Mouse (Mus musculus) embryonic facial prominence, embryonic 12.5 days (tissue): ENCODE measurements around the gene Abca2. TPM values are rescaled to one million over a fixed set of nuclear protein-coding genes. Genes with fewer than 3 reads are reported as not detected.
A peak's percentile ranks its signal among the peaks of the same experiment; 100 is the strongest.
"Not testable (repeated sequence)": the region's sequence is repeated elsewhere in the genome, so short reads cannot be mapped to it uniquely, and the experiment has no call there.

Experiments used
- ATAC-seq: fragments of 200-750 bp; cut with Nextera tagmentation; 2 replicates; pipeline ENCODE4 v1.8.0; 2017; ENCODE audit not compliant: insufficient number of reproducible peaks, insufficient read depth, low FRiP score, low TSS enrichment
- H3K27ac ChIP-seq: fragments of 300-500 bp; sonication (generic); 2 replicates; pipeline ENCODE4 v1.5.1; 2016; ENCODE audit warnings: mild to moderate bottlenecking
- H3K27me3 ChIP-seq: fragments of 300-500 bp; sonication (generic); 2 replicates; pipeline ENCODE4 v1.6.1; 2016; ENCODE audit warnings: mild to moderate bottlenecking, moderate library complexity
- H3K36me3 ChIP-seq: fragments of 300-500 bp; sonication (generic); 2 replicates; pipeline ENCODE4 v1.6.1; 2016; ENCODE audit warnings: mild to moderate bottlenecking
- H3K4me1 ChIP-seq: fragments of 300-500 bp; sonication (generic); 2 replicates; pipeline ENCODE4 v1.6.1; 2016
- H3K4me2 ChIP-seq: fragments of 300-500 bp; sonication (generic); replicated peaks from 2 replicates; pipeline ENCODE4 v1.6.1; 2016; ENCODE audit warnings: mild to moderate bottlenecking, moderate library complexity
- H3K4me3 ChIP-seq: fragments of 300-500 bp; sonication (generic); 2 replicates; pipeline ENCODE4 v1.5.1; 2016; ENCODE audit warnings: mild to moderate bottlenecking
- H3K9ac ChIP-seq: fragments of 300-500 bp; sonication (generic); 2 replicates; pipeline ENCODE4 v1.6.1; 2016; ENCODE audit warnings: mild to moderate bottlenecking, moderate library complexity
- H3K9me3 ChIP-seq: fragments of 300-500 bp; sonication (generic); 2 replicates; pipeline ENCODE4 v1.6.1; 2016; ENCODE audit warnings: mild to moderate bottlenecking, moderate library complexity
- WGBS: fragments of 180-500 bp; shearing (Covaris S2); methylation state at CpG from one replicate; pipeline ENCODE4 v1.1.7; 2016; 5-methylcytosine and 5-hydroxymethylcytosine counted together
- polyA plus RNA-seq: library from polyadenylated mRNA; unstranded; fragments of >200 nt; fragmentation: Nextera tagmentation; extraction: Ambion mirVana; gene quantifications from 2 replicates; pipeline ENCODE4 v1.2.1, GENCODE M21; 2016

Gene Abca2
- polyA plus RNA-seq, 1 experiment from 2014 or later: 5.2 TPM

- Histone ChIP-seq H3K27ac (no peak overlapping the region), H3K4me2 (peak overlapping the region; percentile 27), H3K4me3 (no peak overlapping the region), H3K27me3 (peaks cover 91% of the 10 kb centered on the region), H3K9ac (no peak overlapping the region), H3K9me3 (no peaks in the 10 kb centered on the region), H3K36me3 (no peaks in the 10 kb centered on the region), H3K4me1 (peaks cover 9% of the 10 kb centered on the region; the same call in 1 of the 2 replicates)
- WGBS: 2% methylated on average over 17 of the region's 17 CpGs
- no peak for ATAC-seq
Measured at GRCm38 (mm10) chr2:25400764-25401163, 27.7 kb upstream of the Abca2 start.

GRCm38 (mm10) chr2:25402377-25402971, 26.0 kb upstream of the Abca2 start:
- 0 out of 2 replicates have a peak, but pooled peaks have one; percentile 15 for ATAC-seq
- peak overlapping the region; percentile 62 for H3K4me3 ChIP-seq
- 0 out of 2 replicates have a peak, but pooled peaks cover 5% of the 10 kb centered on the region for H3K4me1 ChIP-seq
- peaks cover 78% of the 10 kb centered on the region for H3K27me3 ChIP-seq
- peak overlapping the region; percentile 79 for H3K4me2 ChIP-seq
- no peaks in the 10 kb centered on the region for H3K9me3 ChIP-seq
- H3K27ac ChIP-seq: no peak overlapping the region
- no peak overlapping the region for H3K9ac ChIP-seq
- under 1% methylated on average over 13 of the region's 13 CpGs for WGBS
- H3K36me3 ChIP-seq: no peaks in the 10 kb centered on the region

GRCm38 (mm10) chr2:25402972-25403601, 25.4 kb upstream of the Abca2 start:
- WGBS: 2% methylated on average over 54 of the region's 54 CpGs
- Histone ChIP-seq H3K4me1 (0 out of 2 replicates have a peak, but pooled peaks cover 5% of the 10 kb centered on the region), H3K4me2 (peak overlapping the region; percentile 79), H3K27ac (peak overlapping the region; percentile 23; the same call in 1 of the 2 replicates), H3K4me3 (peak overlapping the region; percentile 62), H3K36me3 (no peaks in the 10 kb centered on the region), H3K9ac (peak overlapping the region; percentile 63), H3K27me3 (peaks cover 72% of the 10 kb centered on the region), H3K9me3 (no peaks in the 10 kb centered on the region)
- ATAC-seq: no peak

- 80% methylated on average over 4 of the region's 4 CpGs for WGBS
- Histone ChIP-seq H3K4me3 (0 out of 2 replicates have a peak overlapping the region, but pooled peaks have one; percentile 62), H3K9ac (no peak overlapping the region), H3K4me1 (0 out of 2 replicates have a peak, but pooled peaks cover 5% of the 10 kb centered on the region), H3K9me3 (no peaks in the 10 kb centered on the region), H3K4me2 (peak overlapping the region; percentile 79), H3K27ac (no peak overlapping the region), H3K36me3 (no peaks in the 10 kb centered on the region), H3K27me3 (peaks cover 63% of the 10 kb centered on the region)
- ATAC-seq: no peak
Measured at GRCm38 (mm10) chr2:25403994-25404393, 24.5 kb upstream of the Abca2 start.

GRCm38 (mm10) chr2:25408908-25409307, 19.6 kb upstream of the Abca2 start:
- Histone ChIP-seq H3K9ac (no peak overlapping the region), H3K36me3 (no peaks in the 10 kb centered on the region), H3K4me1 (no peaks in the 10 kb centered on the region), H3K4me3 (no peak overlapping the region), H3K4me2 (no peak overlapping the region), H3K27ac (no peak overlapping the region), H3K27me3 (peaks cover 13% of the 10 kb centered on the region), H3K9me3 (no peaks in the 10 kb centered on the region)
- no peak for ATAC-seq
- 87% methylated on average over 10 of the region's 10 CpGs for WGBS

GRCm38 (mm10) chr2:25413436-25413835, 15.1 kb upstream of the Abca2 start:
- H3K27ac ChIP-seq, H3K9me3 ChIP-seq, H3K36me3 ChIP-seq, H3K9ac ChIP-seq, H3K4me1 ChIP-seq, H3K4me2 ChIP-seq, H3K27me3 ChIP-seq, H3K4me3 ChIP-seq, ATAC-seq: not testable (repeated sequence)

- H3K36me3 ChIP-seq: no peaks in the 10 kb centered on the region
- no peak overlapping the region for H3K4me2 ChIP-seq
- H3K4me3 ChIP-seq: no peak overlapping the region
- no peak overlapping the region for H3K9ac ChIP-seq
- no peaks in the 10 kb centered on the region for H3K4me1 ChIP-seq
- no peak for ATAC-seq
- 25% methylated on average over 3 of the region's 3 CpGs for WGBS
- no peak overlapping the region for H3K27ac ChIP-seq
- peaks cover under 1% of the 10 kb centered on the region; the same call in 1 of the 2 replicates for H3K27me3 ChIP-seq
- no peaks in the 10 kb centered on the region for H3K9me3 ChIP-seq
Measured at GRCm38 (mm10) chr2:25417426-25417825, 11.1 kb upstream of the Abca2 start.

- Histone ChIP-seq H3K4me2 (no peak overlapping the region), H3K27me3 (peaks cover 42% of the 10 kb centered on the region), H3K27ac (no peak overlapping the region), H3K4me1 (no peaks in the 10 kb centered on the region), H3K9me3 (no peaks in the 10 kb centered on the region), H3K9ac (no peak overlapping the region), H3K36me3 (no peaks in the 10 kb centered on the region), H3K4me3 (no peak overlapping the region)
- WGBS: 24% methylated on average over 3 of the region's 3 CpGs
- ATAC-seq: no peak
Measured at GRCm38 (mm10) chr2:25421896-25422295, 6.6 kb upstream of the Abca2 start.

GRCm38 (mm10) chr2:25422587-25423410, 5.7 kb upstream of the Abca2 start, which contains the start of gene Fut7:
Fut7 (plus strand) TSS chr2:25423267.
- Histone ChIP-seq H3K27me3 (peaks cover 42% of the 10 kb centered on the region), H3K9ac (no peak within 1 kb of the TSS), H3K4me2 (no peak within 1 kb of the TSS), H3K4me1 (no peaks in the 10 kb centered on the region), H3K9me3 (no peaks in the 10 kb centered on the region), H3K4me3 (no peak within 1 kb of the TSS), H3K27ac (no peak within 1 kb of the TSS), H3K36me3 (no peaks in the 10 kb centered on the region)
- no peak for ATAC-seq
- WGBS: 63% methylated on average over 17 of the region's 17 CpGs

GRCm38 (mm10) chr2:25423626-25424025, 4.9 kb upstream of the Abca2 start:
- no peak overlapping the region for H3K4me2 ChIP-seq
- no peak for ATAC-seq
- H3K36me3 ChIP-seq: no peaks in the 10 kb centered on the region
- no peak overlapping the region for H3K4me3 ChIP-seq
- H3K4me1 ChIP-seq: no peaks in the 10 kb centered on the region
- H3K9ac ChIP-seq: no peak overlapping the region
- 60% methylated on average over 1 of the region's 1 CpGs for WGBS
- H3K9me3 ChIP-seq: no peaks in the 10 kb centered on the region
- H3K27me3 ChIP-seq: peaks cover 42% of the 10 kb centered on the region
- no peak overlapping the region for H3K27ac ChIP-seq

GRCm38 (mm10) chr2:25425481-25425880, 3.0 kb upstream of the Abca2 start:
- no peak overlapping the region for H3K27ac ChIP-seq
- 52% methylated on average over 27 of the region's 27 CpGs for WGBS
- no peak overlapping the region for H3K4me2 ChIP-seq
- peaks cover 6% of the 10 kb centered on the region; the same call in 1 of the 2 replicates for H3K4me1 ChIP-seq
- H3K9ac ChIP-seq: no peak overlapping the region
- peaks cover 60% of the 10 kb centered on the region for H3K27me3 ChIP-seq
- no peak overlapping the region for H3K4me3 ChIP-seq
- no peaks in the 10 kb centered on the region for H3K36me3 ChIP-seq
- ATAC-seq: no peak
- no peaks in the 10 kb centered on the region for H3K9me3 ChIP-seq
